Mouse (Mus musculus): Measurements from ENCODE around the gene Disc1.
A peak's percentile ranks its signal among the peaks of the same experiment; 100 is the strongest.

The Disc1 gene

GRCm38 (mm10) chr8:125128305-125128704, 74.3 kb downstream of the Disc1 start:
- peak; percentile 49 for DNase-seq (ENCODE audit: low read depth, low spot score)

- no peak for DNase-seq (ENCODE audit: low read depth, low spot score)
Observed at GRCm38 (mm10) chr8:125130835-125131234, 76.8 kb downstream of the Disc1 start.

- DNase-seq (ENCODE audit: low read depth, low spot score) = no peak
Observed at GRCm38 (mm10) chr8:125131265-125131664, 77.3 kb downstream of the Disc1 start.

GRCm38 (mm10) chr8:125133685-125134114, 79.7 kb downstream of the Disc1 start:
- no peak for DNase-seq (ENCODE audit: low read depth, low spot score)

- no peak for DNase-seq (ENCODE audit: low read depth, low spot score)
Observed at GRCm38 (mm10) chr8:125134876-125135275, 80.9 kb downstream of the Disc1 start.

GRCm38 (mm10) chr8:125139689-125140150, 85.7 kb downstream of the Disc1 start:
- DNase-seq (ENCODE audit: low read depth, low spot score) = no peak

- no peak for DNase-seq (ENCODE audit: low read depth, low spot score)
Observed at GRCm38 (mm10) chr8:125140965-125141364, 87.0 kb downstream of the Disc1 start.

- peak; percentile 48 for DNase-seq (ENCODE audit: low read depth, low spot score)
Observed at GRCm38 (mm10) chr8:125156863-125157640, 103.1 kb downstream of the Disc1 start.

GRCm38 (mm10) chr8:125157641-125158005, 103.6 kb downstream of the Disc1 start:
- no peak for DNase-seq (ENCODE audit: low read depth, low spot score)

- DNase-seq (ENCODE audit: low read depth, low spot score) = no peak
Observed at GRCm38 (mm10) chr8:125159387-125159786, 105.4 kb downstream of the Disc1 start.

- DNase-seq (ENCODE audit: low read depth, low spot score) = no peak
Observed at GRCm38 (mm10) chr8:125163491-125163890, 109.5 kb downstream of the Disc1 start.

GRCm38 (mm10) chr8:125163906-125164305, 109.9 kb downstream of the Disc1 start:
- no peak for DNase-seq (ENCODE audit: low read depth, low spot score)

GRCm38 (mm10) chr8:125165505-125166446, 111.8 kb downstream of the Disc1 start:
- DNase-seq (ENCODE audit: low read depth, low spot score) = peak; percentile 22

- DNase-seq (ENCODE audit: low read depth, low spot score) = no peak
Observed at GRCm38 (mm10) chr8:125166545-125166944, 112.5 kb downstream of the Disc1 start.

- DNase-seq (ENCODE audit: low read depth, low spot score) = no peak
Observed at GRCm38 (mm10) chr8:125166988-125167387, 113.0 kb downstream of the Disc1 start.

GRCm38 (mm10) chr8:125169628-125170027, 115.6 kb downstream of the Disc1 start:
- DNase-seq (ENCODE audit: low read depth, low spot score) = no peak

GRCm38 (mm10) chr8:125171531-125171930, 117.5 kb downstream of the Disc1 start:
- no peak for DNase-seq (ENCODE audit: low read depth, low spot score)

GRCm38 (mm10) chr8:125174237-125174636, 120.2 kb downstream of the Disc1 start:
- DNase-seq (ENCODE audit: low read depth, low spot score) = no peak

- DNase-seq (ENCODE audit: low read depth, low spot score) = no peak
Observed at GRCm38 (mm10) chr8:125174851-125175250, 120.9 kb downstream of the Disc1 start.

- DNase-seq (ENCODE audit: low read depth, low spot score) = no peak
Observed at GRCm38 (mm10) chr8:125175661-125176060, 121.7 kb downstream of the Disc1 start.

GRCm38 (mm10) chr8:125177091-125177490, 123.1 kb downstream of the Disc1 start:
- DNase-seq (ENCODE audit: low read depth, low spot score) = no peak

- DNase-seq (ENCODE audit: low read depth, low spot score) = no peak
Observed at GRCm38 (mm10) chr8:125177958-125178357, 124.0 kb downstream of the Disc1 start.
